Mouse (Mus musculus) liver, adult (tissue): ENCODE measurements around the gene Pip4k2c.

Source experiments
- GATA4 ChIP-seq: IDR thresholded peaks from 2 replicates; pipeline ENCODE4 v1.6.1; 2014; ENCODE audit warnings: mild to moderate bottlenecking, low read length; ENCODE audit not compliant: insufficient replicate concordance

Pip4k2c gene

GRCm38 (mm10) chr10:127195328-127196129, 15.9 kb downstream of the Pip4k2c start, which contains the start of gene Dtx3:
Gene Dtx3, minus strand, starts transcription at chr10:127195728.
- no peak for TF ChIP-seq GATA4

- no peak for TF ChIP-seq GATA4
Observed at GRCm38 (mm10) chr10:127194428-127195327, 16.7 kb downstream of the Pip4k2c start.

GRCm38 (mm10) chr10:127193011-127193410, 18.4 kb downstream of the Pip4k2c start:
- TF ChIP-seq GATA4: no peak

GRCm38 (mm10) chr10:127191191-127192056, 20.0 kb downstream of the Pip4k2c start:
- TF ChIP-seq GATA4: 0 out of 2 replicates have a peak, but pooled peaks have one; percentile 33

- no peak for TF ChIP-seq GATA4
Observed at GRCm38 (mm10) chr10:127190398-127191190, 20.8 kb downstream of the Pip4k2c start.

GRCm38 (mm10) chr10:127189651-127190381, 21.6 kb downstream of the Pip4k2c start, which contains the start of gene Arhgef25:
Gene Arhgef25, minus strand, starts transcription at chr10:127190083.
- no peak for TF ChIP-seq GATA4

- no peak for TF ChIP-seq GATA4
Observed at GRCm38 (mm10) chr10:127189116-127189650, 22.2 kb downstream of the Pip4k2c start.

GRCm38 (mm10) chr10:127188465-127189115, 22.8 kb downstream of the Pip4k2c start:
- TF ChIP-seq GATA4: no peak

- TF ChIP-seq GATA4: no peak
Observed at GRCm38 (mm10) chr10:127188079-127188453, 23.3 kb downstream of the Pip4k2c start.

- no peak for TF ChIP-seq GATA4
Observed at GRCm38 (mm10) chr10:127187371-127188078, 23.9 kb downstream of the Pip4k2c start.

- no peak for TF ChIP-seq GATA4
Observed at GRCm38 (mm10) chr10:127186451-127186850, 24.9 kb downstream of the Pip4k2c start.

- no peak for TF ChIP-seq GATA4
Observed at GRCm38 (mm10) chr10:127185506-127185905, 25.9 kb downstream of the Pip4k2c start.
